Mouse (Mus musculus): Measurements from ENCODE around the gene Gm13275. TPM values are rescaled to one million over a fixed set of nuclear protein-coding genes. Genes with fewer than 3 reads are reported as not detected.
"Not testable (repeated sequence)": the region's sequence is repeated elsewhere in the genome, so short reads cannot be mapped to it uniquely, and the experiment has no call there.

Gm13275 gene
- total and polyA plus RNA-seq, 3 experiments, result not detected

DNA sequence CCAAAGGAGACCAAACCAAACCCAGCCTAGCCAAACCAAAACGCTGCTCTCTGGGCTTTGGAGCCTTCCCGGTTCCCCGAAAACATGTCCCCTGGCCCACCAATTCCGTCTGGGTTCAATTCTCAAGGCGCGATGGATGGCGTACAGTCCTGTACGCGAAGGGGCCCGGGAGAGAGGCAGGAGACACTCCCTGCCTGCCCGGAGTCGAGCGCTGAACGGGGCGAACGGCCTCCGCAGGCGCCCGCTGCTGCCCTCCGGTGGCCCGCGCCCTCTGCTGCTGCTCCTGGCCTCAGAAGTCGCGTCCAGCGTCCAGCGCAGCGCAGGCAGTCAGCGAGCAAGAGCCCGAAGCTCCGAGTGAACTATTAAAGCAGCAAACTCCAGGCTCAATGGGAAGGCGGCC lies 12.0 kb upstream of the Gm13275 start:
- H3K79me2 ChIP-seq (replicated peaks; ENCODE audit: control insufficient read depth, extremely low read depth, insufficient read depth, poor library complexity, severe bottlenecking); H3K9ac ChIP-seq (ENCODE audit: insufficient read depth, low read depth); H3K4me2 ChIP-seq (ENCODE audit: insufficient read depth, low read depth, poor library complexity, severe bottlenecking); DNase-seq (ENCODE audit: extremely low read depth); H3K4me1 ChIP-seq (ENCODE audit: control insufficient read depth in 1 of 2, insufficient read depth in 2 of 2); H3K27ac ChIP-seq (ENCODE audit: insufficient read depth, low read depth); in situ Hi-C loops (cut with MboI; ENCODE audit: low pct_ligation_motif_present, low pct_unique_long_range_greater_than_20kb, low sequenced_read_pairs); H3K36me3 ChIP-seq (replicated peaks in 1 of 2; ENCODE audit: control insufficient read depth in 1 of 2, insufficient read depth in 1 of 2, low read length in 1 of 2); H3K27me3 ChIP-seq (replicated peaks); dilution Hi-C loops (cut with MboI; ENCODE audit: extremely low pct_ligation_motif_present, extremely low pct_unique_long_range_greater_than_20kb, low sequenced_read_pairs); H3K9me3 ChIP-seq (replicated peaks; ENCODE audit: low read length): not testable (repeated sequence)
- peak overlapping the region in 1 of 3 experiments; percentile 60 for H3K4me3 ChIP-seq (replicated peaks in 1 of 3; ENCODE audit: low read depth in 2 of 3, low read length in 2 of 3, poor library complexity in 1 of 3)

DNA sequence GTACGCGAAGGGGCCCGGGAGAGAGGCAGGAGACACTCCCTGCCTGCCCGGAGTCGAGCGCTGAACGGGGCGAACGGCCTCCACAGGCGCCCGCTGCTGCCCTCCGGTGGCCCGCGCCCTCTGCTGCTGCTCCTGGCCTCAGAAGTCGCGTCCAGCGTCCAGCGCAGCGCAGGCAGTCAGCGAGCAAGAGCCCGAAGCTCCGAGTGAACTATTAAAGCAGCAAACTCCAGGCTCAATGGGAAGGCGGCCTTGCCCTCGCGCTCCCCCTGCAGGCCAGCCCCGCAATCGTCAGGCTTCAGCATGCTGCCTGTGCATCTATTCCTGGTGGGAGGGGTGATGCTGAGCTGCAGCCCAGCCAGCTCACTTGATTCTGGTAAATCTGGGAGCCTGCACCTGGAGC lies 8.9 kb upstream of the Gm13275 start, which contains the start of gene Gm13276:
TSS of gene Gm13276 (plus strand) at position 301 of the 400 bp plus-strand sequence.
- H3K27ac ChIP-seq (ENCODE audit: insufficient read depth, low read depth); in situ Hi-C loops (cut with MboI; ENCODE audit: low pct_ligation_motif_present, low pct_unique_long_range_greater_than_20kb, low sequenced_read_pairs); H3K9me3 ChIP-seq (replicated peaks; ENCODE audit: low read length); DNase-seq (ENCODE audit: extremely low read depth); H3K36me3 ChIP-seq (replicated peaks in 1 of 2; ENCODE audit: control insufficient read depth in 1 of 2, insufficient read depth in 1 of 2, low read length in 1 of 2); H3K27me3 ChIP-seq (replicated peaks); H3K4me3 ChIP-seq (replicated peaks in 1 of 3; ENCODE audit: low read depth in 2 of 3, low read length in 2 of 3, poor library complexity in 1 of 3); dilution Hi-C loops (cut with MboI; ENCODE audit: extremely low pct_ligation_motif_present, extremely low pct_unique_long_range_greater_than_20kb, low sequenced_read_pairs); H3K79me2 ChIP-seq (replicated peaks; ENCODE audit: control insufficient read depth, extremely low read depth, insufficient read depth, poor library complexity, severe bottlenecking); H3K4me2 ChIP-seq (ENCODE audit: insufficient read depth, low read depth, poor library complexity, severe bottlenecking); H3K4me1 ChIP-seq (ENCODE audit: control insufficient read depth in 1 of 2, insufficient read depth in 2 of 2); H3K9ac ChIP-seq (ENCODE audit: insufficient read depth, low read depth): not testable (repeated sequence)

DNA sequence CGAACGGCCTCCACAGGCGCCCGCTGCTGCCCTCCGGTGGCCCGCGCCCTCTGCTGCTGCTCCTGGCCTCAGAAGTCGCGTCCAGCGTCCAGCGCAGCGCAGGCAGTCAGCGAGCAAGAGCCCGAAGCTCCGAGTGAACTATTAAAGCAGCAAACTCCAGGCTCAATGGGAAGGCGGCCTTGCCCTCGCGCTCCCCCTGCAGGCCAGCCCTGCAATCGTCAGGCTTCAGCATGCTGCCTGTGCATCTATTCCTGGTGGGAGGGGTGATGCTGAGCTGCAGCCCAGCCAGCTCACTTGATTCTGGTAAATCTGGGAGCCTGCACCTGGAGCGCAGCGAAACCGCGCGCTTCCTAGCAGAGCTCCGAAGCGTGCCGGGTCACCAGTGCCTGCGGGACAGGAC lies 5.9 kb upstream of the Gm13275 start, which contains the start of gene Gm13277:
TSS of gene Gm13277 (plus strand) at position 231 of the 400 bp plus-strand sequence.
- H3K4me2 ChIP-seq (ENCODE audit: insufficient read depth, low read depth, poor library complexity, severe bottlenecking); H3K79me2 ChIP-seq (replicated peaks; ENCODE audit: control insufficient read depth, extremely low read depth, insufficient read depth, poor library complexity, severe bottlenecking); in situ Hi-C loops (cut with MboI; ENCODE audit: low pct_ligation_motif_present, low pct_unique_long_range_greater_than_20kb, low sequenced_read_pairs); H3K36me3 ChIP-seq (replicated peaks in 1 of 2; ENCODE audit: control insufficient read depth in 1 of 2, insufficient read depth in 1 of 2, low read length in 1 of 2); H3K27ac ChIP-seq (ENCODE audit: insufficient read depth, low read depth); dilution Hi-C loops (cut with MboI; ENCODE audit: extremely low pct_ligation_motif_present, extremely low pct_unique_long_range_greater_than_20kb, low sequenced_read_pairs); H3K4me3 ChIP-seq (replicated peaks in 1 of 3; ENCODE audit: low read depth in 2 of 3, low read length in 2 of 3, poor library complexity in 1 of 3); H3K27me3 ChIP-seq (replicated peaks); H3K9me3 ChIP-seq (replicated peaks; ENCODE audit: low read length); H3K4me1 ChIP-seq (ENCODE audit: control insufficient read depth in 1 of 2, insufficient read depth in 2 of 2); H3K9ac ChIP-seq (ENCODE audit: insufficient read depth, low read depth); DNase-seq (ENCODE audit: extremely low read depth): not testable (repeated sequence)
- peak in 1 of 2 experiments; percentile 28; a peak in 2 of 4 replicates for TF ChIP-seq CTCF (conservative IDR thresholded peaks at IDR 0.05 in 1 of 2, IDR thresholded peaks at IDR 0.05 in 1 of 2; ENCODE audit: low read depth in 2 of 2, low read length in 2 of 2)

DNA sequence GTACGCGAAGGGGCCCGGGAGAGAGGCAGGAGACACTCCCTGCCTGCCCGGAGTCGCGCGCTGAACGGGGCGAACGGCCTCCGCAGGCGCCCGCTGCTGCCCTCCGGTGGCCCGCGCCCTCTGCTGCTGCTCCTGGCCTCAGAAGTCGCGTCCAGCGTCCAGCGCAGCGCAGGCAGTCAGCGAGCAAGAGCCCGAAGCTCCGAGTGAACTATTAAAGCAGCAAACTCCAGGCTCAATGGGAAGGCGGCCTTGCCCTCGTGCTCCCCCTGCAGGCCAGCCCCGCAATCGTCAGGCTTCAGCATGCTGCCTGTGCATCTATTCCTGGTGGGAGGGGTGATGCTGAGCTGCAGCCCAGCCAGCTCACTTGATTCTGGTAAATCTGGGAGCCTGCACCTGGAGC lies 3.0 kb upstream of the Gm13275 start, which contains the start of gene Gm13278:
TSS of gene Gm13278 (plus strand) at position 301 of the 400 bp plus-strand sequence.
- H3K9me3 ChIP-seq (replicated peaks; ENCODE audit: low read length); in situ Hi-C loops (cut with MboI; ENCODE audit: low pct_ligation_motif_present, low pct_unique_long_range_greater_than_20kb, low sequenced_read_pairs); dilution Hi-C loops (cut with MboI; ENCODE audit: extremely low pct_ligation_motif_present, extremely low pct_unique_long_range_greater_than_20kb, low sequenced_read_pairs); H3K36me3 ChIP-seq (replicated peaks in 1 of 2; ENCODE audit: control insufficient read depth in 1 of 2, insufficient read depth in 1 of 2, low read length in 1 of 2); H3K9ac ChIP-seq (ENCODE audit: insufficient read depth, low read depth); DNase-seq (ENCODE audit: extremely low read depth); H3K4me3 ChIP-seq (replicated peaks in 1 of 3; ENCODE audit: low read depth in 2 of 3, low read length in 2 of 3, poor library complexity in 1 of 3); H3K4me2 ChIP-seq (ENCODE audit: insufficient read depth, low read depth, poor library complexity, severe bottlenecking); H3K27me3 ChIP-seq (replicated peaks); H3K79me2 ChIP-seq (replicated peaks; ENCODE audit: control insufficient read depth, extremely low read depth, insufficient read depth, poor library complexity, severe bottlenecking); H3K27ac ChIP-seq (ENCODE audit: insufficient read depth, low read depth); H3K4me1 ChIP-seq (ENCODE audit: control insufficient read depth in 1 of 2, insufficient read depth in 2 of 2): not testable (repeated sequence)

DNA sequence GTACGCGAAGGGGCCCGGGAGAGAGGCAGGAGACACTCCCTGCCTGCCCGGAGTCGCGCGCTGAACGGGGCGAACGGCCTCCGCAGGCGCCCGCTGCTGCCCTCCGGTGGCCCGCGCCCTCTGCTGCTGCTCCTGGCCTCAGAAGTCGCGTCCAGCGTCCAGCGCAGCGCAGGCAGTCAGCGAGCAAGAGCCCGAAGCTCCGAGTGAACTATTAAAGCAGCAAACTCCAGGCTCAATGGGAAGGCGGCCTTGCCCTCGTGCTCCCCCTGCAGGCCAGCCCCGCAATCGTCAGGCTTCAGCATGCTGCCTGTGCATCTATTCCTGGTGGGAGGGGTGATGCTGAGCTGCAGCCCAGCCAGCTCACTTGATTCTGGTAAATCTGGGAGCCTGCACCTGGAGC lies 2.8 kb downstream of the Gm13275 start, which contains the start of gene Gm13279:
TSS of gene Gm13279 (plus strand) at position 301 of the 400 bp plus-strand sequence.
- H3K9me3 ChIP-seq (replicated peaks; ENCODE audit: low read length); dilution Hi-C loops (cut with MboI; ENCODE audit: extremely low pct_ligation_motif_present, extremely low pct_unique_long_range_greater_than_20kb, low sequenced_read_pairs); H3K9ac ChIP-seq (ENCODE audit: insufficient read depth, low read depth); H3K4me1 ChIP-seq (ENCODE audit: control insufficient read depth in 1 of 2, insufficient read depth in 2 of 2); H3K27me3 ChIP-seq (replicated peaks); H3K27ac ChIP-seq (ENCODE audit: insufficient read depth, low read depth); H3K4me2 ChIP-seq (ENCODE audit: insufficient read depth, low read depth, poor library complexity, severe bottlenecking); DNase-seq (ENCODE audit: extremely low read depth); H3K79me2 ChIP-seq (replicated peaks; ENCODE audit: control insufficient read depth, extremely low read depth, insufficient read depth, poor library complexity, severe bottlenecking); H3K4me3 ChIP-seq (replicated peaks in 1 of 3; ENCODE audit: low read depth in 2 of 3, low read length in 2 of 3, poor library complexity in 1 of 3); in situ Hi-C loops (cut with MboI; ENCODE audit: low pct_ligation_motif_present, low pct_unique_long_range_greater_than_20kb, low sequenced_read_pairs); H3K36me3 ChIP-seq (replicated peaks in 1 of 2; ENCODE audit: control insufficient read depth in 1 of 2, insufficient read depth in 1 of 2, low read length in 1 of 2): not testable (repeated sequence)

DNA sequence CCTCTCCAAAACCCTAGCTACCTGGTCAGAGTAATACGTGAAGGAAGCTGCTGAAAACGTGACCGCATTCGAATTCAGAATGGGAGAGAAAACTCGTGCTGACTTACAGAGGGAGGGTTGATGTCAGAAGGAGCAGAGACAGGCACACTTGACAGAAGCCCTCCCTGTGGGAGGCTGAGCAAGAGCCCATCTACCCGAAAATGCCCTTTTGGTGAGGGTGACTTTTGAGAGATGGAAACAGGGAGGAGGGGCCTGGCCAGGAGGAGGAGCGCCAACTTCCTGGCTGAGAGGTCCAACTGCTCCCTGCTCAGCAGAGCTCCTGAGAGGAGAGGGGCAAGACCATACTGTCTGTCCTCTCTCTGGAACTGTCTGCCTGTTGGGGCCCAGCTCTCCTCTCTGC lies 5.1 kb downstream of the Gm13275 start, which contains the start of gene Gm13285:
TSS of gene Gm13285 (plus strand) at position 301 of the 400 bp plus-strand sequence.
- H3K9me3 ChIP-seq (replicated peaks; ENCODE audit: low read length); H3K36me3 ChIP-seq (replicated peaks in 1 of 2; ENCODE audit: control insufficient read depth in 1 of 2, insufficient read depth in 1 of 2, low read length in 1 of 2); in situ Hi-C loops (cut with MboI; ENCODE audit: low pct_ligation_motif_present, low pct_unique_long_range_greater_than_20kb, low sequenced_read_pairs): not testable (repeated sequence)

More for the DNA sequence above, 5.1 kb downstream of the Gm13275 start, which contains the start of gene Gm13285:
- H3K4me1 ChIP-seq (ENCODE audit: control insufficient read depth in 1 of 2, insufficient read depth in 2 of 2); H3K4me2 ChIP-seq (ENCODE audit: insufficient read depth, low read depth, poor library complexity, severe bottlenecking); H3K9ac ChIP-seq (ENCODE audit: insufficient read depth, low read depth); H3K4me3 ChIP-seq (replicated peaks in 1 of 3; ENCODE audit: low read depth in 2 of 3, low read length in 2 of 3, poor library complexity in 1 of 3); H3K27me3 ChIP-seq (replicated peaks); H3K79me2 ChIP-seq (replicated peaks; ENCODE audit: control insufficient read depth, extremely low read depth, insufficient read depth, poor library complexity, severe bottlenecking); H3K27ac ChIP-seq (ENCODE audit: insufficient read depth, low read depth); dilution Hi-C loops (cut with MboI; ENCODE audit: extremely low pct_ligation_motif_present, extremely low pct_unique_long_range_greater_than_20kb, low sequenced_read_pairs); DNase-seq (ENCODE audit: extremely low read depth): not testable (repeated sequence)

All from CH12.LX (cell line).